Mouse (Mus musculus) heart, embryonic 14.5 days (tissue): ENCODE results near the gene Gm5475. TPM values are rescaled to one million over a fixed set of nuclear protein-coding genes. Genes with fewer than 3 reads are reported as not detected.
A peak's percentile ranks its signal among the peaks of the same experiment; 100 is the strongest.

Experiments
- ATAC-seq: fragments of 200-750 bp; cut with Nextera tagmentation; 2 replicates; pipeline ENCODE4 v1.8.0; 2017; ENCODE audit warnings: low read depth, moderate TSS enrichment; ENCODE audit not compliant: insufficient number of reproducible peaks, insufficient read depth, low FRiP score
- H3K27ac ChIP-seq, 2 experiments: fragments of 200-500 bp in 1 of 2; fragments of 300-500 bp in 1 of 2; sonication (generic) in 1 of 2; replicated peaks in 1 of 2; 2 replicates each; pipeline ENCODE4 v1.5.1; 2012 to 2014; ENCODE audit warnings: low read depth in 2 of 2, low read length in 2 of 2, control low read depth in 1 of 2, mild to moderate bottlenecking in 1 of 2, mixed read lengths in 1 of 2; ENCODE audit not compliant: control insufficient read depth in 1 of 2, insufficient read depth in 1 of 2
- H3K27me3 ChIP-seq: fragments of 300-500 bp; sonication (generic); 2 replicates; pipeline ENCODE4 v1.6.1; 2014; ENCODE audit warnings: mild to moderate bottlenecking, low read length, control low read depth; ENCODE audit not compliant: control insufficient read depth, insufficient read depth
- H3K36me3 ChIP-seq: fragments of 300-500 bp; sonication (generic); 2 replicates; pipeline ENCODE4 v1.6.1; 2014; ENCODE audit warnings: mild to moderate bottlenecking, control low read depth, low read length, mixed read lengths; ENCODE audit not compliant: control insufficient read depth, insufficient read depth
- H3K4me1 ChIP-seq, 2 experiments: fragments of 200-500 bp in 1 of 2; fragments of 300-500 bp in 1 of 2; sonication (generic) in 1 of 2; 2 replicates each; pipeline ENCODE4 v1.6.1; 2012 to 2014; ENCODE audit warnings: low read length in 2 of 2, control low read depth in 1 of 2, mixed read lengths in 1 of 2; ENCODE audit not compliant: control insufficient read depth in 2 of 2, insufficient read depth in 2 of 2
- H3K4me2 ChIP-seq: fragments of 300-500 bp; sonication (generic); 2 replicates; pipeline ENCODE4 v1.6.1; 2014; ENCODE audit warnings: mild to moderate bottlenecking, low read length
- H3K4me3 ChIP-seq, 2 experiments: fragments of 200-500 bp in 1 of 2; fragments of 300-500 bp in 1 of 2; sonication (generic) in 1 of 2; 2 replicates each; pipeline ENCODE4 v1.5.1; 2012 to 2014; ENCODE audit warnings: low read length in 2 of 2, mild to moderate bottlenecking in 2 of 2, control low read depth in 1 of 2, low read depth in 1 of 2, moderate library complexity in 1 of 2; ENCODE audit not compliant: control insufficient read depth in 1 of 2, insufficient read depth in 1 of 2
- H3K9ac ChIP-seq: fragments of 300-500 bp; sonication (generic); 2 replicates; pipeline ENCODE4 v1.6.1; 2014; ENCODE audit warnings: mild to moderate bottlenecking, low read length
- H3K9me3 ChIP-seq: fragments of 300-500 bp; sonication (generic); 2 replicates; pipeline ENCODE4 v1.6.1; 2016; ENCODE audit warnings: low read length, control low read depth; ENCODE audit not compliant: control insufficient read depth
- WGBS: fragments of 180-500 bp; shearing (Covaris S2); extraction: QIAGEN DNeasy Blood & Tissue Kit; methylation state at CpG from one replicate; pipeline ENCODE4 v1.1.7; 2014; 5-methylcytosine and 5-hydroxymethylcytosine counted together
- polyA plus RNA-seq: library from polyadenylated mRNA; unstranded; fragments of >200 nt; fragmentation: Nextera tagmentation; extraction: Ambion mirVana; gene quantifications from 2 replicates; pipeline ENCODE4 v1.2.1, GENCODE M21; 2014

Gm5475 gene
- polyA plus RNA-seq, 1 experiment from 2014 or later = not detected

DNA sequence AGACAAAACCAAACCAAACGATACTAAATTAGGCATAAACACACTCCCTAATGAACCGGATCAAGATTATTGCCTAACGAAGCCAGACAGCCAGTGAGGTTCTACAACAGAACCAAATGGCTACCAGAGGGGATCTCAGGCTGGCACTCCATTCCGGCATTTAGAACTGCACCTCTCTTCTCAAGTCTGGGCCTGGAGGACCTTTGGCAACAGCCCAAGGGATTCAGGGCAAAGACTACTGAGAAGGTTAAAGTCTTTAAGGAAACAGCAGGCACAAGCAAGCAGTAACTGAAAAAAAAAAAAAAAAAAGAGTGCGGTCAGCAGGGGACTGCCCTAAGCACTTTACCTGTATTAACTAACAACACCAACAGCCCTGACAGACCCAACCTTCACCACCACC is 40.1 kb downstream of the Gm5475 start:
- no peak for ATAC-seq
- Histone ChIP-seq H3K36me3 (no peaks in the 10 kb centered on the region), H3K27ac (no peak overlapping the region), H3K4me3 (no peak overlapping the region), H3K4me1 (peaks cover 0 to 5% of the 10 kb centered on the region in 2 experiments; a peak in 2 of 4 replicates), H3K4me2 (no peak overlapping the region), H3K27me3 (no peaks in the 10 kb centered on the region), H3K9ac (no peak overlapping the region), H3K9me3 (no peaks in the 10 kb centered on the region)
- WGBS = 78% methylated on average over 5 of the region's 5 CpGs

DNA sequence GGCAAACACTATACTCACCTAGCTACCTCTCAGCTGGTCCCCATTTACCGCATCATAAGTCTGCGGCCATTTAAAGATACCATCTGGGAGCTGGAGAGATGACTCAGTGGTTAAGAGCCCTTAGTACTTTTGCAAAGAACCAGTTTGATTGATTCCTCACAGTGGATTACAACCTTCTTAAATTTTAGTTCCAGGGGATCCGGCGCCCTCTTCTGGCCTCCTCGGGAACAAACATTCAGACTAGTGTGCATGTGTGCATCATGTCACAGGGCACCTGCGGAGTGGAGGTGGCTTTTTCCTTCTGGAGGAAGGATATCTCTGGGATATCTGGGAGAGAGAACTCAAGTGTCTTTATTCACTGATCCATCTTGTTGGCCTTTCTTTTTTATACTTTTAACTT is 41.8 kb downstream of the Gm5475 start:
- peaks cover 7 to 10% of the 10 kb centered on the region in 2 experiments for H3K4me1 ChIP-seq
- no peak overlapping the region for H3K4me3 ChIP-seq
- H3K9ac ChIP-seq = no peak overlapping the region
- 25% methylated on average over 6 of the region's 6 CpGs for WGBS
- no peaks in the 10 kb centered on the region for H3K36me3 ChIP-seq
- H3K4me2 ChIP-seq = no peak overlapping the region
- no peaks in the 10 kb centered on the region for H3K9me3 ChIP-seq
- no peak overlapping the region for H3K27ac ChIP-seq
- no peak for ATAC-seq
- H3K27me3 ChIP-seq = no peaks in the 10 kb centered on the region

DNA sequence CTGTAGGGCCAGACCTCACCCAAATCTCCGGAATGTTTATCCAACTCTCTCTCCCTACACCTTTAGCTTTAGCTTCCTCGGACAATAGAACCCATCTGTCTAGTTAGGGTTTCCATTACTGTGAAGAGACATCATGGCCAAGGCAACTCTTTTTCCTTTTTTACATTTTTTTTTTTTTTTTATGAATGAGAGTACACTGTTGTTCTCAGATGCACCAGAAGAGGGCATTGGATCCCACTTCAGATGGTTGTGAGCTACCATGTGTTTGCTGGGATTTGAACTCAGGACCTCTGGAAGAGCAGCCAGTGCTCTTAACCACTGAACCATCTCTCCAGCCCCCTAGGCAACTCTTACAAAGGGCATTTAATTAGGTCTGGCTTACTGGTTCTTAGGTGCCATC is 43.5 kb downstream of the Gm5475 start:
- no peak overlapping the region for H3K4me3 ChIP-seq
- no peak overlapping the region for H3K4me2 ChIP-seq
- H3K27ac ChIP-seq = no peak overlapping the region
- 71% methylated on average over 2 of the region's 2 CpGs for WGBS
- no peaks in the 10 kb centered on the region for H3K36me3 ChIP-seq
- ATAC-seq = no peak
- no peak overlapping the region for H3K9ac ChIP-seq
- H3K27me3 ChIP-seq = no peaks in the 10 kb centered on the region
- no peaks in the 10 kb centered on the region for H3K9me3 ChIP-seq
- peaks cover 13 to 21% of the 10 kb centered on the region in 2 experiments for H3K4me1 ChIP-seq

DNA sequence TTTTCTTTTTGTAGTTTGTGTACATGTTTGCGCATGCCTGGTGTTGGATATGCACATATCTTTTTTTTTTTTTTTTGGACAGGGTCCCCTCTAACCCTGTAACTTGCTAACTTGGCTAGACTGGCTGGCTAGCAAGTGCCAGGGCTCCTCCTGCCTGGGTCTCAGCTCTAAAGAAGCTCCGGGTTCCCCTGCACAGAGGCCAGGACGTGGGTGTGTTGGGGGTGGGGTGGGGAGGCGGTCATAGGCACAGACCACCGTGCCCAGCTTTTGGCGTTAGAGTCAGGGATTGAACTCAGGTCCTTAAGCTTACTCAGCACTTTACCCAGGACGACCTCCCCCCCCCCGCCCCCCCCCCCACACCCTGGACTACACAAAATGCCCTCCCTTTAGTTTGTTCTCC is 45.8 kb downstream of the Gm5475 start:
- H3K9ac ChIP-seq = no peak overlapping the region
- H3K4me1 ChIP-seq = peaks cover 8 to 22% of the 10 kb centered on the region in 2 experiments
- H3K4me2 ChIP-seq = peak overlapping the region; percentile 73
- H3K4me3 ChIP-seq = peak overlapping the region; percentile 75 to 81; a peak in 3 of 4 replicates
- no peak for ATAC-seq
- H3K36me3 ChIP-seq = peaks cover 19% of the 10 kb centered on the region
- no peaks in the 10 kb centered on the region for H3K27me3 ChIP-seq
- H3K9me3 ChIP-seq = no peaks in the 10 kb centered on the region
- no peak overlapping the region for H3K27ac ChIP-seq
- WGBS = 45% methylated on average over 7 of the region's 8 CpGs

DNA sequence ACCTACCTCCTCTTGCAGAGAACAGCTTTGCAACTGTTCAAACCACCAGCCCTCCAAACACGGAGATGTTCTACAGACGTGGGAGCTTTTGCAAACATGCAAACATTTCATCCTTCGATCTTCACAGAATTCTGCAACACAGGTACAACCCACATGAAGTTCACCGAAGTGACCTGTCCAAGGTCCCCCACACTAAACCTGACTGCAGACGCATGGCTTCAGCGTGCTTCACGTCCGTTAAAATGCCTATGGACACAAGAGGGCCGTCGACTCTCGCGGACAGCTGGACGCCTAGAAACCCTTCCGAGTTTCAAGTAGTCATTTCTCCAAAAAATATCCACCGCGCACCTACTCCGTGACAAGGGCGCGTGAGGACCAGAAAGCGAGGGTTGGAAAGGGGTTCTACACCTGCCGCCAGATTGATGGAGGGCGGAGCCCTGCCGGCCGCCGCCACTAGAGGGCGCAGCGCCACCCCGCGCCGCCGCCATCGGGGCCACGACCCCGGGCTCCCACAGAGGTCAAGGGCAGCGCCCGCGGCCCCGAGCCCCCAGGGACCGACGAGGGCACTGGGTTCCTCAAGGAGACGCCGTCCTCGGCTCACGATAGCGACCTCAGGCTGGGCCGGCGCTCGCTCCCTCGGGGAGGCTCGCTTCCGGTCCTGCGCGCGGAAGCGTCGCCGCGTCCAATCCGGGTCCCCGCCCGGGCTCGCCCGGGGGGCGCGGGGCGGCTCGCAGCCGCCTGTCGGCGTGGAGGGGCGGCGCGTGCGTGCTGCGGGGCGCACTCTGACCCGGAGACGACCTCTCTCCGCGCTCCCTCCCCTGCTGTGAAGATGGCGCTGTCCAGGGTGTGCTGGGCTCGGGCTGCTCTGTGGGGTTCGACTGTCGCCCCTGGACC is 46.6 kb downstream of the Gm5475 start, which contains the start of gene Letmd1:
Letmd1 (plus strand) TSS at position 729 of the 894 bp plus-strand sequence.
- H3K4me1 ChIP-seq = peaks cover 8 to 22% of the 10 kb centered on the region in 2 experiments
- 1% methylated on average over 84 of the region's 84 CpGs for WGBS
- H3K9ac ChIP-seq = peak within 1 kb of the TSS; percentile 82
- peaks cover 22% of the 10 kb centered on the region for H3K36me3 ChIP-seq
- H3K27ac ChIP-seq = peak within 1 kb of the TSS; percentile 75 to 87
- peak; percentile 94 for ATAC-seq
- H3K4me3 ChIP-seq = peak within 1 kb of the TSS; percentile 75 to 81
- H3K27me3 ChIP-seq = no peaks in the 10 kb centered on the region
- H3K9me3 ChIP-seq = no peaks in the 10 kb centered on the region
- H3K4me2 ChIP-seq = peak within 1 kb of the TSS; percentile 73

- under 1% methylated on average over 19 of the region's 19 CpGs for WGBS
- H3K9me3 ChIP-seq = no peaks in the 10 kb centered on the region
- H3K36me3 ChIP-seq = peaks cover 25% of the 10 kb centered on the region
- H3K27me3 ChIP-seq = no peaks in the 10 kb centered on the region
- peaks cover 8 to 22% of the 10 kb centered on the region in 2 experiments for H3K4me1 ChIP-seq
- ATAC-seq = no peak
- H3K27ac ChIP-seq = peak overlapping the region; percentile 15 to 61; a peak in 3 of 4 replicates
- peak overlapping the region; percentile 75 to 81 for H3K4me3 ChIP-seq
- peak overlapping the region; percentile 73 for H3K4me2 ChIP-seq
- peak overlapping the region; percentile 82 for H3K9ac ChIP-seq
Measured at GRCm38 (mm10) chr15:100469189-100469545, 47.2 kb downstream of the Gm5475 start.

DNA sequence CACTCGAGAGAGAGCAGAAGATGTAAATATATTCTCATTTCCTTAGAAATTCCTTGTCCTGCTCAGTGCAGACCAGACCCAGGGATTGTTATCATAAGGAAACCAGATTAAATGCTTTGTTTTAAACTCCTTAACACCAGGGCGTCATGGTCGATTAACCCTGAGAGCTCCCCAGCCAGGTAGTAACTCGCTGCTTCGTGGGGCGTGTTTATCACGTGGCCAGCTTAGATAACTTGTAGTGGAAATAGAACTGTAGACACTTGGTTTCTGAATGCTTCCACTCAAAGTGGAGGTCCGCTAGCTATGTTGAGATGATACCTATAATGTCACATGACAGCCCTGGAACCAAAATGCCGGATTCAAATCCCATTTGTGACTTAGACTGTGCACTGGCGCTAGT is 48.1 kb downstream of the Gm5475 start:
- ATAC-seq = no peak
- H3K27ac ChIP-seq = no peak overlapping the region
- H3K4me1 ChIP-seq = peaks cover 8 to 22% of the 10 kb centered on the region in 2 experiments
- H3K4me2 ChIP-seq = peak overlapping the region; percentile 73
- peaks cover 32% of the 10 kb centered on the region for H3K36me3 ChIP-seq
- H3K27me3 ChIP-seq = no peaks in the 10 kb centered on the region
- peak overlapping the region; percentile 75 to 81; a peak in 3 of 4 replicates for H3K4me3 ChIP-seq
- no peaks in the 10 kb centered on the region for H3K9me3 ChIP-seq
- WGBS = 40% methylated on average over 10 of the region's 10 CpGs
- peak overlapping the region; percentile 82 for H3K9ac ChIP-seq
